Mouse (Mus musculus) embryonic fibroblast, embryonic 13.5 days (primary cell): ENCODE data around the gene Ugt1a10. TPM values are rescaled to one million over a fixed set of nuclear protein-coding genes. Genes with fewer than 3 reads are reported as not detected.
"Not testable (repeated sequence)": the region's sequence is repeated elsewhere in the genome, so short reads cannot be mapped to it uniquely, and the experiment has no call there.

ENCODE experiments used
- H3K27ac ChIP-seq: 2 replicates; pipeline ENCODE4 v1.5.1; 2012; ENCODE audit warnings: low read length, control low read depth, inconsistent platforms; ENCODE audit not compliant: insufficient read depth
- H3K4me1 ChIP-seq: 2 replicates; pipeline ENCODE4 v1.6.1; 2011; ENCODE audit warnings: low read length; ENCODE audit not compliant: control insufficient read depth, insufficient read depth
- H3K4me3 ChIP-seq: 2 replicates; pipeline ENCODE4 v1.5.1; 2011; ENCODE audit warnings: mild to moderate bottlenecking, control low read depth, low read length; ENCODE audit not compliant: insufficient read depth
- CTCF ChIP-seq: IDR thresholded peaks from 2 replicates; pipeline ENCODE4 v1.5.1; 2011; ENCODE audit warnings: mild to moderate bottlenecking, control low read depth, low read length, moderate library complexity, borderline replicate concordance; ENCODE audit not compliant: insufficient read depth
- POLR2A ChIP-seq: IDR thresholded peaks from 2 replicates; pipeline ENCODE4 v1.6.1; 2011; ENCODE audit warnings: low read depth, mild to moderate bottlenecking, control low read depth, low read length, moderate library complexity
- polyA plus RNA-seq: library from polyadenylated mRNA; stranded (reverse); fragments of >200 nt; gene quantifications from 2 replicates; pipeline ENCODE4 v1.2.4, GENCODE M21; 2011; ENCODE audit warnings: low read depth; ENCODE audit not compliant: missing spikeins, insufficient read length

The Ugt1a10 gene
- not detected in 2 replicates for polyA plus RNA-seq

DNA sequence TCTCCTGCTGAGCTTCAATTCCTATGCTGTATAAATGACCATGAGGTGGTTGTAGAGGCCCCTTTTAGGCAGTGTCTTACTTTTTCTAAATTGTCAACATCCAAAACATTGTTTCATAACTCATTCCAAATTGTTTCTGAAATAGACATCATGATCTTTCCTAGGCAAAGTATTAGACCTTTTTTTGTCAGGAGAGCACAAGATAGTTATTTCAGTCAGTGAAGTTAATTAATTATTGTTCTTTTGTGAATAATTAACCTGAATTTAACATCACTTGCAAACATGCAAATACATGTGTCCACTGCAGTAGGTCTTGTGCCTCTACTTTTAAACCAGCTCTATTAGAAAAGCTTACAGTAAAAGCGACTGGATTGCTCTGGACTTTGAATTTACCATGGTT, at the start of gene Ugt1a10:
TSS of gene Ugt1a10 (plus strand) at position 301 of the 400 bp plus-strand sequence.
- TF ChIP-seq POLR2A (no peak), CTCF (no peak)
- no peak within 1 kb of the TSS for H3K27ac ChIP-seq
- H3K4me1 ChIP-seq = no peaks in the 10 kb centered on the region
- H3K4me3 ChIP-seq = no peak within 1 kb of the TSS

DNA sequence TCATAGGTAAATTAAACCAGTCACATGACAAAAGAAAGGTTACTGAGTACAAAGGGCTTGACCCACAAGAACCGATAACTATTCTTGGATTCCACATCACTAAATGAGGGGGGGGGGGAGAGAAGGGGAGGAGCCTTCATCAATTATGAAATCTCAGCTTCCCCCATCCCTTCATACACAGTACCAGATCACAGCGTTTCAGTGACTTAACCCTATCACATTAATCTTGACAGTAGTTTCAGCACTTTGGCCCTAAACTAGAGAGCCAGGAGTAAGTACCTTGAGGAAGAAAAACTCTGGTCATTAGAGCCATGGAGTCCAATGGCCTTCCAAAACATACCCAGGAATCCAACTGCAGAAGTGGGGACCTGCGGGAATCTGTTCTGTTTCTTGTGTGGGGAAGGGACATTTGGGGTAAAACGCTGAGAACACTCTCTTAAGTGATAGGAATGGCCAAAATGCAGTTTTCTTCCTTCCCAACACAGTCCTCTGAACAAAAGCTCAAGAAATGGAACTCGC, 47.4 kb upstream of the Ugt1a10 start:
- Histone ChIP-seq H3K4me1 (no peaks in the 10 kb centered on the region), H3K27ac (peak overlapping the region; percentile 38)
- TF ChIP-seq CTCF (no peak), POLR2A (no peak)

DNA sequence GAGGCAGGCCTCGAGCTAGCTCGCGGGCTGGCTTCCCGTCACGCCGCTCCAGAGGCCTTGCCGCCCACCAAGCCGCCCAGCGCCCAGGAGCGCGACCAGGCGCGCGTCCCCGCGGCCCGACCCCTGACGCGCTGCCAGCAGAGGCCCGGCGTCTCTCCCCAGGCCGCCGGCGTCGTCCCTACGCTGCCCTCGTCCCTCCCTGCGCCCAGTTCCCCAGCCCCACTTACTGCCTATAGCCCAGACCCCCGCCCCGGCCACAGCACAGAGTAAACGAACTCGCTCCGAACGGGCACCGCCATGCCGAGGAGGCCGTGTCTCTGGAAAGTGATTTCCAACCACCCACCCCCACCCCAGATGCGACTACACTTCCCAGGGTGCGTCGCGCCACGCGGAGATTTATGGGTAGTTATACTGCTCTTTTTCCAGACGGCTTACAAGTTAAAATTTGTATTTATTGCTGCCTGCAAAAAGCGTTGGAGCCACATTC, 46.9 kb upstream of the Ugt1a10 start, which contains the start of gene Usp40:
TSS of gene Usp40 (minus strand) at position 341 of the 487 bp plus-strand sequence.
- peak within 1 kb of the TSS; percentile 55 for H3K4me3 ChIP-seq
- TF ChIP-seq POLR2A (peak; percentile 59), CTCF (no peak)
- peak within 1 kb of the TSS; percentile 38 for H3K27ac ChIP-seq
- H3K4me1 ChIP-seq = no peaks in the 10 kb centered on the region

More for the DNA sequence above, 47.4 kb upstream of the Ugt1a10 start:
- H3K4me3 ChIP-seq = peak overlapping the region; percentile 55

DNA sequence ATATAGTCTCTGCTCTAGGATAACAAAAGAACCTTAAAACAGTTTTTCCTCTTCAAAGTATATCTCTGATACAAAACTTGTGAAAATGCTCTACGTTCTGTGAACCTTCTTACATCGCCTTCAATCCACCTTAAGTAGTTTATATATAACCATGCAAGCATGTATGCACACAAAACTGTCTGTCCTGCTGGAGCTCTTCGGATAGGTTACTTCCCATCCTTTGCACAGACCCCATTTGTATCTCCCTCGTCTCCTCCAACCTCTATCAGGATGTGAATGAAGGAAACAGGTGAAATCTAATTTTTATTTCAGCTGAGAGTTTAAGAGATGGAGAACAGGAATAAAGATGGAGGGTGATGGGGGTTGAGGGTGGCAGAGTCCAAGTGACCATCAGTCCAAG, 46.5 kb upstream of the Ugt1a10 start:
- no peaks in the 10 kb centered on the region for H3K4me1 ChIP-seq
- no peak overlapping the region for H3K27ac ChIP-seq
- TF ChIP-seq POLR2A (no peak), CTCF (no peak)
- H3K4me3 ChIP-seq = no peak overlapping the region

DNA sequence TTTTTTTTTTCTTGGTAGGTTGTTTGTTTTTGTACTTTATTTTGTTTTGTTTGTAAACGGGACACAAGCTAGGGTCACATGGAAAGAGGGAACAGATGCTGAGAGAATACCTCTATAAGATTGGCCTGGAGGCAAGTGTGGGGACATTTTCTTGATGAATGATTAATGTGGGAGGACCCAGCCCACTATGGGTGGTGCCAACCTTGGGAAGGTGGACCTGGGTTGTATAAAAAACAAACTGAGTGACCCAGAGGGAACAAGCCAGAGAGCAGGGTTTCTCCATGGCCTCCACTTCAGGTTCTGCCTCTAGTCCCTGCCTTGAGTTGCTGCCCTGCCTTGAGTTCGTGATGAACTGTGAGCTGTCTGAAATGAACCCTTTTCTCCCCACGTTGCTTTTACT, 45.7 kb upstream of the Ugt1a10 start:
- TF ChIP-seq CTCF (no peak), POLR2A (no peak)

DNA sequence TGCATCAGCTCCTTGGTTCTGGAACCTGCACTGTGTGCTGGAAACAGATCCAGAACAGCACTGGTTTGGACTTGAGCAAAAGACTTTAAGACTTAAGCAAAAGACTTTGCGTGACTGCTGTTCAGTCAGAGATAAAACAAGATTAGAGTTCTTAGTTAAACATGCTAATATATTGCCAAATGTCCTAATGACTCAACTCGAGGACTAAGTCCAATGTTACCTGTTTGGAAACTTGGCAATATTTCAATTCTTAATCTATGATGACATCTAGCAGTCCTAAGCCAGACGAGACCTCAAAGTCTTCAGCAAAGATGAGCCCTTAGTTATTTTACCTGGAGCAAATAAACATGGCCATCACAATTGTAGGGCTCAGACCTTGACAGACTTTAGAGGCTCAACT, 41.5 kb upstream of the Ugt1a10 start:
- Histone ChIP-seq H3K27ac (no peak overlapping the region), H3K4me3 (no peak overlapping the region), H3K4me1 (no peaks in the 10 kb centered on the region)
- no peak for TF ChIP-seq CTCF
- TF ChIP-seq POLR2A = no peak

More for the DNA sequence above, 45.7 kb upstream of the Ugt1a10 start:
- H3K27ac ChIP-seq = no peak overlapping the region
- no peak overlapping the region for H3K4me3 ChIP-seq
- H3K4me1 ChIP-seq = no peaks in the 10 kb centered on the region

DNA sequence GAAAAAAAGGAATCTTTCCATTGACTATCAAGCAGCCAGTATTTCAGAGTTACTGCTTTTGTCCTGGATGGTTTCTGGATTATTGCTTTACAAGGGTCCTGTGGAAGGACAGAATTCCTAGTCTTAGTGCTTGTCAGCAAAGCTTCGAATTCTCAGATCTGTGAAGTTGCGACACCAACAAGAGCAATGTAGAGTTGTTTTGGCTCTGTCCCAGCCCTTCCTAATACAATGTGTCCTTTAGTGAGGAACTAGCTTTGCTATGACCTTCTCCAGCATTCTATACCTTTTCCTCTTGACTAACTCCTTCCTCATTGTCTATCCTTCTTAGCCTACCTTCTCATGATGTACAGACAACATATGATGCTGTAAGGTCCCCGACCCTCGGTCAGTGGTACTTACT, 41.0 kb upstream of the Ugt1a10 start:
- no peak overlapping the region for H3K4me3 ChIP-seq
- no peaks in the 10 kb centered on the region for H3K4me1 ChIP-seq
- H3K27ac ChIP-seq = no peak overlapping the region
- TF ChIP-seq POLR2A = no peak

DNA sequence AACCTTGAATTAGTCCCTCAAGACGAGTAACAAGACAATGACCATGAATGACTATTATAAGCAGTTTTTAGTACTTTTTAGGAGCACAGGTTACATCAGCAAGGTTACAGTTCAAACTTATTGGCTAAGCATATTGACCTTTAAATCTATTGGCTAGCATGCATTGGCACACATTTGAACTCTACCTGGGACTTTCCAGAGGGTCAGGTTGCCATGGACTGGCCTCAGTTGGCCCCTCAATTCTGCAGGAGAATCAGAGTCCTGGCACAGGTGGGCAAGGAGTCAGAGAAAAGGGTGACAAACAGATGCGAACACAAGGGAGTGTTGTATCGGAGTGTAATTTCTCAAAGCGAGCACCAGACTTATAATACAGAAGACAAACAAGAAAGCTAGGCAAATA, 40.5 kb upstream of the Ugt1a10 start:
- no peaks in the 10 kb centered on the region for H3K4me1 ChIP-seq
- TF ChIP-seq CTCF = no peak
- TF ChIP-seq POLR2A = no peak
- H3K27ac ChIP-seq = no peak overlapping the region

DNA sequence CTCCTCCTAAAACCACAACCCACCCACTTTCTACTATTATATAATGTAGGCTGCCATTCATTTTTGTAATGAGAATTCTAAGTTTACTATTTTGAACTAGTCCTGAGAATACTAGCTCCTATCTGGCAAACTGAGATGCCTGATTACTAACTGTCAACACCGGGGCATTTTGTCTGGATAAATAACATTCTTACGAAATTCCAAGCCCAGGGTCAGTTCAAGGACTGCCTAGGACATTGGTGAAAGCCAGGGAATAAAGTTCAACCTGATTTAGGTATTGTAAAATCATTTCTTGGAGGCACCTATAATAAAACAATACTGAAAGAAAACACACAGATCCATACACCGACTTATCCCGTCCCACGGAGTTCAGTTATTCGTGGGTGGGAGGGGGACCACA, 39.8 kb upstream of the Ugt1a10 start:
- no peak for TF ChIP-seq POLR2A
- TF ChIP-seq CTCF = no peak
- H3K27ac ChIP-seq = no peak overlapping the region

More for the DNA sequence above, 40.5 kb upstream of the Ugt1a10 start:
- H3K4me3 ChIP-seq = no peak overlapping the region

DNA sequence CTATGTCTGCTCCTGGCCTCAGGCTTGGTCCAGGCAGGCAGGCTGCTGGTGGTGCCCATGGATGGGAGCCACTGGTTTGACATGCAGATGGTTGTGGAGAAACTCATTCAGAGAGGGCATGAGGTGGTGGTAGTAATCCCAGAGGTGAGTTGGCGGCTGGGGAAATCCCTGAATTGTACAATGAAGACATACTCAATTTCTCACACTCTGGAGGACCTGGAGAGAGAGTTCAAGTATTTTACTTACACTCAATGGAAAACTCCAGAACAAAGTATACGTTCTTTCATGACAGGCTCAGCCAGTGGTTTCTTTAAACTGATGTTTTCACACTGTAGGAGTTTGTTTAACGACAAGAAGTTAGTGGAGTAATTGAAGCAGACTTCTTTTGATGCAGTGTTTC, 29.9 kb upstream of the Ugt1a10 start:
- not testable (repeated sequence) for H3K4me3 ChIP-seq, H3K27ac ChIP-seq, H3K4me1 ChIP-seq

More for the DNA sequence above, 39.8 kb upstream of the Ugt1a10 start:
- Histone ChIP-seq H3K4me1 (no peaks in the 10 kb centered on the region), H3K4me3 (no peak overlapping the region)

DNA sequence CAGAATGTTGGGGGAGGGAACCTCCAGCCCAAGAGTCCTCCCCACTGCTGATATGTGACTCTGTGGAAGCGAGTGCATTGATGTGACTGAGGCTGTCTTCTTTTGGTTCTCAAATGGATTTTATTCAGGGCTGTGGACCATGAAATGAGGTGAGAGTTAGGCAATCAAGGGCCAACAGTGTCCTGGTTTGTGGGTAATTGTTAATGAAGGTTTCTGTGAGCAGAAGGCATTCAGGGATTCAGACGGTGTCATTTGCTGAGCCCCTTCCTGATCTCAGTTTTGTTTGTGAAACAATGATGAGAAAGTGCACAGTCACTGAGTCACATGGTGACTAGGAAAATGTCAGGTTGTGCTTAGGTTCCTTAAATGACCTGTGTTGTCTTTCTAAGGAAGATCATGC, 12.1 kb upstream of the Ugt1a10 start:
- H3K4me1 ChIP-seq, H3K4me3 ChIP-seq, H3K27ac ChIP-seq: not testable (repeated sequence)

DNA sequence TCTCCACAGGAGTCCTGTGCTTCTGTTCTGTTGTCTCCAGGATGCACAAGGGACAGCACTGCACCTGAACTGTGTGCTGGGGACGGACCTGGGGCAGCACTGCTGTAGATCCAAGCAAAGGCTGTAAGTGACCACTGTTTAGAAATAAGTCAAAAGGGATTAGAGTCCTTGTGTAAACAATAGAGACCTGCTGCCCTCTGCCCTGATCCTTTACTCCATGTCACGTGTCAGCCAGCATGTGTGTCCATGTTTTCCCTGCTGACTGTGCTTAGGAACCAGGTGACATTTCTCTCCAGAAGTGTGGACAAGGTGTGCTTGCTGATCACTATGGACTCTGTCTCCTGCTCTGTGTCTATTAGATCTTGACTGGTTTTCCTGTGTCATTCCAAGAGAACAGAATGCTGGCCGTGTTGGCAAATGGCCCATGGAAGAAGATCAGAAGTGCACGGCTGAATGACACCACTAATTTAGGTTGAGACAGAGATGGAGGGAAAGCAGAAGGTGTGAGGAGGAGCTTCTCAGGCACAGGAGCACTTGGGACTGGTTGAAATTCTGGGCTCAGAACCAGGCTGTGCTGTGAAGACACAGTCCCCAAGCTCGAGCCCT, 10.3 kb upstream of the Ugt1a10 start:
- not testable (repeated sequence) for H3K27ac ChIP-seq, H3K4me1 ChIP-seq, H3K4me3 ChIP-seq

DNA sequence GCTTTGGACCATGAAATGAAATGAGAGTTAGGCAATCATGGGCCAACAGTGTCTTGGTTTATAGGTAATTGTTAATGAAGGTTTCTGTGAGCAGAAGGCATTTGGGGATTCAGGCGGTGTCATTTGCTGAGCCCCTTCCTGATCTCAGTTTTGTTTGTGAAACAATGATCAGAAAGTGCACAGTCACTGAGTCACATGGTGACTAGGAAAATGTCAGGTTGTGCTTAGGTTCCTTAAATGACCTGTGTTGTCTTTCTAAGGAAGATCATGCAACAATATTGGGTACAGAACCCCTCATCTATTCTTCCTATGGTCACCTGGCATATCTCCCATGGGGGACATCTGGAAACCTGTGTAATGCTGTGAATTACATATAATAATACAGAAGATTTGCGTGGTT, 7.8 kb upstream of the Ugt1a10 start:
- not testable (repeated sequence) for H3K27ac ChIP-seq, H3K4me3 ChIP-seq, H3K4me1 ChIP-seq

DNA sequence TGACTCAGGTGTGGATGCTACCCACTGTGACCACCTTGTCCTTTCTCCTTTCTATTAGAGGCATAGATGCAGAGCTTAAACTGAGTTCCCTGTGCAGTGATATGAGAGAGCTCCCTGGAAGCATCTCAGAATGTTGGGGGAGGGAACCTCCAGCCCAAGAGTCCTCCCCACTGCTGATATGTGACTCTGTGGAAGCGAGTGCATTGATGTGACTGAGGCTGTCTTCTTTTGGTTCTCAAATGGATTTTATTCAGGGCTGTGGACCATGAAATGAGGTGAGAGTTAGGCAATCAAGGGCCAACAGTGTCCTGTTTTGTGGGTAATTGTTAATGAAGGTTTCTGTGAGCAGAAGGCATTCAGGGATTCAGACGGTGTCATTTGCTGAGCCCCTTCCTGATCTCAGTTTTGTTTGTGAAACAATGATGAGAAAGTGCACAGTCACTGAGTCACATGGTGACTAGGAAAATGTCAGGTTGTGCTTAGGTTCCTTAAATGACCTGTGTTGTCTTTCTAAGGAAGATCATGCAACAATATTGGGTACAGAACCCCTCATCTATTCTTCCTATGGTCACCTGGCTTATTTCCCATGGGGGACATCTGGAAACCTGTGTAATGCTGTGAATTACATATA, 11.4 kb downstream of the Ugt1a10 start:
- not testable (repeated sequence) for H3K27ac ChIP-seq, H3K4me3 ChIP-seq, H3K4me1 ChIP-seq
